Mouse (Mus musculus): ENCODE results near the gene Celf5. TPM values are rescaled to one million over a fixed set of nuclear protein-coding genes. Genes with fewer than 3 reads are reported as not detected.

Gene Celf5
- polyA plus RNA-seq, 1 experiment from 2014 or later = 0.99 TPM

DNA sequence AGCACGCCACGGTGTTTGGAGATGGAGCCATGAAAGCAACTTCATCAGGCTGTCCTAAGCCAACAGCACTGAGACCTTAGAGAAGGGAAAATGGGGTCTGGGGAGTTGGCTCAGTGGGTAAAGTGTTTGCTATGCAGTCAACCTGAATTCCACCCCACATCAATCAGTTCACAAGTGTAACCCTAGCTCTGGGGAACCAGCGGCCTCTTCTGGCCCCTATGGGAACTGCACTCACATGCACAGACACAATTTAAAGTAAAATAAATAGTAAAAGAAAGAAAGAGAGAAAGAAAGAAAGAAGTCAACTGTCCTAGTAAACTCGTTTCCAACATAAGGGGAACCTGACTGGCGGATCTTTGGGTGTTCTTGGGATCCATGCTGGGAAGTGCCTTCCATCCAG, 31.3 kb upstream of the Celf5 start:
- CTCF ChIA-PET = no interaction called here
- in situ Hi-C loops (cut with MboI; ENCODE audit: low pct_unique_long_range_greater_than_20kb) = no loop called here
- no peak for TF ChIP-seq CTCF (IDR thresholded peaks at IDR 0.05)
- POLR2A ChIA-PET = interaction anchor here (1.2 kb wide), 1 partner anchor 8 kb away, joined by 3 read pairs; no protein-coding TSS in a partner anchor
- DNase-seq (ENCODE audit: low read depth, low spot score) (no peak), ATAC-seq (no peak)
- H3K27me3 ChIP-seq = peaks cover 18% of the 10 kb centered on the region

- H3K27me3 ChIP-seq = peaks cover 20% of the 10 kb centered on the region
- TF ChIP-seq CTCF (IDR thresholded peaks at IDR 0.05) = no peak
- in situ Hi-C loops (cut with MboI; ENCODE audit: low pct_unique_long_range_greater_than_20kb) = no loop called here
- ATAC-seq = no peak
- POLR2A ChIA-PET = no interaction called here
- DNase-seq (ENCODE audit: low read depth, low spot score) = no peak
- CTCF ChIA-PET = interaction anchor here (1.3 kb wide), 1 partner anchor 9 kb away, joined by 3 read pairs; no protein-coding TSS in a partner anchor
These were observed 27.8 kb upstream of the Celf5 start for GRCm38 (mm10) chr10:81510246-81510810.

DNA sequence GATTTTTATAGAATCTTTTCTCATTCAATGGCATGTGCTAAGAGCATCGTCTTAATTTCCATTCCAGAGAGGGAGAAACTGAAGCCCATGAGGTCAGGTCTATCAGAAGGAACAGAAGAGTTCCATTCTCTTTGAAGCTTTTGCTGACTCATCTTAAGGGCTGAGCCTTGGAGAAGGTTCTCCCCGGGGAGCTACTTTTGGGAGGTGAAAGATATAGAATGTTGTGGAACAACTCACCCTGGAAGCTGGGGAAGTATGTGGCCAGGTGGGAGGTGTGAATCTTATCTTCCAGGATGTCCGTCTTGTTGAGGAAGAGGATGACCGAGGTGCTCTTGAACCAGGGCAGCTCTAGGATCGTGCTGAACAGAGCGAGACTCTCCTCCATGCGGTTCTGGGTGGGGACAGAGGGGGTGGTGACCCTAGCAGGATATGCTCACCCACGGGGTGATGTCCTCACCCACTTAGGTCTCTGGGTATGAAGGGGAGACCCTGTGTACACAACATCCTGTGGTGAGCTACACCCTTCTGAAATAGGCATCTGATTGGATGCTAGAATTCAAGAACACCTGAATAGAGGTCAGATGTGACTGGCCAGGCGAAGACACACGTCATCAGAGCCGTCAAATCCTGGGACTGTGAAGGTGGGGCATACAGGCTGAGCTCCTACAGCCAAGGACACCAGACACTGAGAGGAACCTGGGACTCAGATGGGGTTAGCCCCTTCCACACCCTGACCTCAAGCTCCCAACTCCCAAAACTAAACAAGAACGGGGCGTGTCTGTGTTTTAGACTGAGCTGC, 25.4 kb upstream of the Celf5 start:
- in situ Hi-C loops (cut with MboI; ENCODE audit: low pct_unique_long_range_greater_than_20kb) = loop anchor here (5.0 to 10.0 kb wide), 2 partner anchors 94 to 657 kb away; partner anchors contain the start of gene Tle6
- peaks cover 28% of the 10 kb centered on the region for H3K27me3 ChIP-seq
- DNase-seq (ENCODE audit: low read depth, low spot score) (no peak), ATAC-seq (no peak)
- no peak for TF ChIP-seq CTCF (IDR thresholded peaks at IDR 0.05)
- ChIA-PET POLR2A (no interaction called here), CTCF (interaction anchor here (1.0 to 1.3 kb wide), 3 partner anchors 11 to 44 kb away, joined by 3 to 5 read pairs (median 3); no protein-coding TSS in a partner anchor)

- DNase-seq (ENCODE audit: low read depth, low spot score) = no peak
- H3K27me3 ChIP-seq = peaks cover 22% of the 10 kb centered on the region
- in situ Hi-C loops (cut with MboI; ENCODE audit: low pct_unique_long_range_greater_than_20kb) = loop anchor here (5.0 to 10.0 kb wide), 2 partner anchors 95 to 658 kb away; partner anchors contain the start of gene Tle6
- CTCF ChIA-PET = interaction anchor here (1.2 kb wide), 1 partner anchor 44 kb away, joined by 4 read pairs; no protein-coding TSS in a partner anchor
- no peak for ATAC-seq
- TF ChIP-seq CTCF (IDR thresholded peaks at IDR 0.05) = no peak
- POLR2A ChIA-PET = no interaction called here
These were observed 24.6 kb upstream of the Celf5 start for GRCm38 (mm10) chr10:81507095-81507494.

DNA sequence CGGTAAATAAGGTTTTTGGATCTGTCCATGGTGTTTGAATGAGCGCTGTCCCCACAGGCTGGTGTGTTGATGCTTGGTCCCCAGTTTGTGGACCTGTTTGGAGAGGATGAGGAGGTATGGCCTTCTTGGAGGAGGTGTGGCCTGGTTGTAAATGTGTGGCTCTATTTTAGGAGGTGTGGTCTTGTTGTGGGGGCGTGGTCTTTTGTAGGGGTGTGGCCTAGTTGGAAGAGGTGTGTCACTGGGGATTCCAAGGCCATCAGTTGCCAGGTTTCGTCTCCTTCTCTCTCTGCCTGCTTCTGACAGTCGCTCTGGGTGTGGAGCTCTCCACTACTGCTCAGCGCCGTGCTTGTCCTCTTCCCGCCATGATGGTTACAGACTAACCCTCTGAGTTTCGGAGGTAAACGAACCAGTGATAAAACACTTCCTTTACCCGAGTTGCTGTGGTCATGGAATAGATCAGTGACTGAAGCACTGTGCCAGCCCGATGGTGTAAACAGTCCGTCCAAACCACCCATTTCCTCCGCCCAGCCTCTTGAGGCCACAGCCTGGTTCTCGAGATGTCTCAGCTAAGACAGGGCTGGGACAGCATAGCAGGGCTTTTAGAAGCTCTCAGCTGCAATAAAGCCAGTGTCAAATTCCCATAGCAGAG, 22.6 kb upstream of the Celf5 start:
- ChIA-PET POLR2A (interaction anchor here (0.9 kb wide), 1 partner anchor 9 kb away, joined by 3 read pairs; no protein-coding TSS in a partner anchor), CTCF (interaction anchor here (1.3 kb wide), 1 partner anchor 50 kb away, joined by 3 read pairs; no protein-coding TSS in a partner anchor)
- DNase-seq (ENCODE audit: low read depth, low spot score) = no peak
- no peak for ATAC-seq
- peaks cover 17% of the 10 kb centered on the region for H3K27me3 ChIP-seq
- TF ChIP-seq CTCF (IDR thresholded peaks at IDR 0.05) = no peak
- in situ Hi-C loops (cut with MboI; ENCODE audit: low pct_unique_long_range_greater_than_20kb) = loop anchor here (5.0 to 10.0 kb wide), 2 partner anchors 97 to 660 kb away; partner anchors contain the start of gene Tle6

DNA sequence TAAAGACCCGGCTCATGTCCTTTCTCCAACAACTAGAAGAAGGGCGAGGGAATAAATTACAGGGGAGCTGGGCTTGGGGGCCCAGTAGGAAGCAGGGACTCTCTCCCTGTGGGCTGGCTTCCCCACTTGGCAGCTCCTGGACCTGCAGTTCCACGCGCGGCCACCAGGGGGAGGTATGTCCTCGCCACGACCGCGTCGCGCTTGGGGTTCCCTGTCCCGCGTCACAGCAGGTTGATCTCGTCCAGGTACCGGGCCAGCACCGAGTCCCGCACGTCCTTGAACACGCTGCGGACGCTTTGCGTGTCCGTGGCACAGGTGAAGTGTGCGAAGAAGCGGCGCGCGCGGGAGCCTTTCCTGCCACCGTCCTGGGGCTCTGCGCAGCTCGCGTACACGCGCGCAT, 20.1 kb upstream of the Celf5 start:
- TF ChIP-seq CTCF (IDR thresholded peaks at IDR 0.05) = no peak
- CTCF ChIA-PET = interaction anchor here (1.2 to 3.6 kb wide), 6 partner anchors 21 to 53 kb away, joined by 3 to 31 read pairs (median 4); no protein-coding TSS in a partner anchor
- in situ Hi-C loops (cut with MboI; ENCODE audit: low pct_unique_long_range_greater_than_20kb) = loop anchor here (10.0 kb wide), 1 partner anchor 662 kb away; no protein-coding TSS in a partner anchor
- ATAC-seq (peak; percentile 26), DNase-seq (ENCODE audit: low read depth, low spot score) (no peak)
- POLR2A ChIA-PET = interaction anchor here (1.1 kb wide), 1 partner anchor 128 kb away, joined by 4 read pairs; no protein-coding TSS in a partner anchor
- H3K27me3 ChIP-seq = peaks cover 8% of the 10 kb centered on the region

GRCm38 (mm10) chr10:81501863-81502262, 19.4 kb upstream of the Celf5 start:
- peaks cover 8% of the 10 kb centered on the region for H3K27me3 ChIP-seq
- DNase-seq (ENCODE audit: low read depth, low spot score) = no peak
- ChIA-PET POLR2A (interaction anchor here (1.1 kb wide), 1 partner anchor 128 kb away, joined by 4 read pairs; no protein-coding TSS in a partner anchor), CTCF (interaction anchor here (0.6 to 3.6 kb wide), 5 partner anchors 34 to 670 kb away, joined by 3 to 31 read pairs (median 5); no protein-coding TSS in a partner anchor)
- no peak for TF ChIP-seq CTCF (IDR thresholded peaks at IDR 0.05)
- in situ Hi-C loops (cut with MboI; ENCODE audit: low pct_unique_long_range_greater_than_20kb) = loop anchor here (10.0 kb wide), 1 partner anchor 663 kb away; no protein-coding TSS in a partner anchor
- no peak for ATAC-seq

GRCm38 (mm10) chr10:81500032-81500431, 17.5 kb upstream of the Celf5 start, which contains the start of gene S1pr4:
Gene S1pr4 (minus strand): TSS chr10:81500132.
- ChIA-PET CTCF (interaction anchor here (3.6 kb wide), 1 partner anchor 51 kb away, joined by 31 read pairs; no protein-coding TSS in a partner anchor), POLR2A (no interaction called here)
- no peak for TF ChIP-seq CTCF (IDR thresholded peaks at IDR 0.05)
- ATAC-seq (no peak), DNase-seq (ENCODE audit: low read depth, low spot score) (no peak)
- in situ Hi-C loops (cut with MboI; ENCODE audit: low pct_unique_long_range_greater_than_20kb) = loop anchor here (10.0 kb wide), 1 partner anchor 665 kb away; no protein-coding TSS in a partner anchor
- H3K27me3 ChIP-seq = peaks cover 8% of the 10 kb centered on the region

DNA sequence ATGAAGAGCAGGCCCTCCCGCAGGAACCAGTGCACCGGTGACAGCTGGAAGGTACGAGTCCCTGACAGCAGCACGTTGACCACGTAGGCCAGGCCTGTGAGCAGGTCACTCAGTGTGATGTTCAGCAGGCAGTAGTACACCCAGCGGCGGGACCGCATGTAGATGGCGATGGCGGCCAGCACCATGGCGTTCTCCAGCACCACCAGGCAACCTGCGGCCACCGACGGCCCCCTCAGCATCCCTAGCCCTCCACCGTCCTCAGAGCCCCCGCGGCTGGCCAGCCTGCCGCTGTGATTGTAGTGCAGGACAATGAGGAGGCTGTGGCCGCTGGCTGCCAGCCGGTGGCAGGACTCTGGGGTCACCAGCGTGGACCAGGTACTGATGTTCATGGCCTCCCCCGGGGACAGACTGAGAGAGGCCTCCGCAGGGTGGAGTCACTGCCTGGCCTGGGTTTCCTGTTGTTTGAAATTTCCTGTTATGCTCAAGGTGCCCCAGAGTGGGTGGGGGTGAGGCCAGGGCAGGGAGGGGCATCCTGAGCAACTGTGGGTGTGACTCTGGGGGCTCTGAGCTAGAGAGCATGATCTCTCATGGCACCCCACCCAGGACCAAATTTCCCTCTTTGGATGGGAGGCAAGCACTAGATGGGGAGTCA, 16.9 kb upstream of the Celf5 start:
- ChIA-PET POLR2A (no interaction called here), CTCF (no interaction called here)
- ATAC-seq (no peak), DNase-seq (ENCODE audit: low read depth, low spot score) (no peak)
- in situ Hi-C loops (cut with MboI; ENCODE audit: low pct_unique_long_range_greater_than_20kb) = no loop called here
- no peak for TF ChIP-seq CTCF (IDR thresholded peaks at IDR 0.05)
- peaks cover 8% of the 10 kb centered on the region for H3K27me3 ChIP-seq
